Mouse (Mus musculus): ENCODE results near the gene Hmgb1.

DNA sequence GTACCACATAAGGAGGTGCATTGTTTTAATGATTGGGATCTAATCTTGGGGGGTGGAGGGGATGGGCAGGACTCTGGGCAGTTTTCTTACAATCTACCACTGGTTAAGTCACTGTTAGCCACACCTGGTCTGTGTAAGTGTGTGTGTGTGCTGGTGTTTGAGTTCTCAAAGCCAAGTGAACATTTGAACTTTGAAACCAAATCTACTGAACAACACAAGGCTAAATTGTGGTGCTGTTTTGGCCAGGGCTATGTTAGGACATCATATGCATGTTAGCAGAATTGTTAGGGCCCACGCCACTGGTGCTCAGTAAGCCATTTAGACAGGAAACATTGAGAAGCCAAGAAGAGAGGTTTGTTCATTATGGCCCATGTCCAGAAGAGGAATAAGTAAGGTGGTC lies 14.5 kb upstream of the Hmgb1 start:
- TF ChIP-seq EP300 (optimal IDR thresholded peaks at IDR 0.05) = no peak
- no peak for TF ChIP-seq CTCF (IDR thresholded peaks at IDR 0.05; ENCODE audit: low read depth)
